Mouse (Mus musculus): ENCODE data around the gene Naa38.

- TF ChIP-seq POLR2A (IDR thresholded peaks at IDR 0.05; ENCODE audit: insufficient read depth, low read length) (no peak), CTCF (IDR thresholded peaks at IDR 0.05; ENCODE audit: low read depth, low read length) (no peak), EP300 (IDR thresholded peaks at IDR 0.05; ENCODE audit: insufficient read depth, low read depth, low read length) (no peak)
Measured at GRCm38 (mm10) chr11:69356544-69356943, 38.7 kb upstream of the Naa38 start.
